In the genomic region with DNA sequence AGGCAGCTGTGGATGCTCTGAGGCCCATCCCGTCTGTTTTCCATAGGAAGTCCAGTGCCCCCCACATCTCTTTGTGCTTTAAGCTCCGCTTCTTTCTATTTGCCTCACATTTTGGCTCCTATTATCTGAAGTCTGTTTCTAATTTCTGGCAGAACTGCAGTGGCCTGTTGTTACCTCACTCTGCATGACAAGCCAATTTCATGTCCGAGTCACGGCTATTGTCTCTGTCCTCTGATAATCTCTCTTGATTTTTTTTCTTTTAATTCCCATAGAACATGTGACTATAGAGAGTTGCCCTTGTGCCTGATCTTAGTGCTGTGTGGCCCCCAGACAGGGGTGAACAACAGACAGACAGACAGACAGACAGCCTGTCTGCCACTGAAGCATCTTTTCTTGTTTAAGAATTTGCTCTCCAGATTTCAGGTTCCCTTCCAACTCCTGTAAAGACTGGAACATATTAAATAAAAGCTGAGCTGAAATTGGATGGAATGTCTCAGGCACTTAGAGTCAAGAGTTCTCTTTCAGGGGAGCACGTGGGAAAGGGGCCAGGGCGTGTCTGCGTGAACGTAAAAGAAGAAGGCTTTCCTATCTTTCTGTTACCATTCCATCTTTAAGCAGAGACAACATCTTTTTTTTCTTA, we compare ENCODE assay signal across 11 mouse cellular contexts. TPM values are rescaled to one million over a fixed set of nuclear protein-coding genes. Genes with fewer than 3 reads are reported as not detected.
DNase-seq lines count a peak whose midpoint lies in the region; ATAC-seq lines count a peak whose summit lies in the region.
"Had no signal": no experiment of that assay in that cellular context is flagged by ENCODE, and none has a peak within 500 bp of the region (broad histone marks: within the 10 kb centered on the region; RNA-seq: fewer than 3 reads in every experiment).

No protein-coding gene starts in this region.

- H3K9me3 ChIP-seq in hindbrain, embryonic 12.5 days (replicated peaks), result no peaks in the 10 kb centered on the region
- H3K9me3 ChIP-seq in midbrain, embryonic 12.5 days, result no peaks in the 10 kb centered on the region

- peak; percentile 10; the same call in 1 of the 2 replicates for ATAC-seq in frontal cortex, adult (ENCODE audit: low TSS enrichment)
- ATAC-seq in hindbrain, embryonic 12.5 days (ENCODE audit: low FRiP score), result peak; percentile 51
- peak; percentile 68; the same call in 1 of the 2 replicates for ATAC-seq in midbrain, embryonic 12.5 days (ENCODE audit: low FRiP score, low read depth)
- ATAC-seq: Patski had no signal

- 17% methylated on average over 8 of the region's 8 CpGs for WGBS in hindbrain, embryonic 12.5 days
- WGBS in midbrain, embryonic 12.5 days, result 8% methylated on average over 8 of the region's 8 CpGs

- H3K4me1 ChIP-seq in hindbrain, embryonic 12.5 days, result peaks cover 35% of the 10 kb centered on the region
- peaks cover 41% of the 10 kb centered on the region for H3K4me1 ChIP-seq in midbrain, embryonic 12.5 days

- H3K27ac ChIP-seq in hindbrain, embryonic 12.5 days, result peak overlapping the region; percentile 81
- H3K27ac ChIP-seq in midbrain, embryonic 12.5 days (replicated peaks), result peak overlapping the region; percentile 78

- H3K9ac ChIP-seq in hindbrain, embryonic 12.5 days, result no peak overlapping the region
- no peak overlapping the region for H3K9ac ChIP-seq in midbrain, embryonic 12.5 days (replicated peaks)

- H3K4me3 ChIP-seq in hindbrain, embryonic 12.5 days, result no peak overlapping the region
- no peak overlapping the region for H3K4me3 ChIP-seq in midbrain, embryonic 12.5 days

- H3K4me2 ChIP-seq in hindbrain, embryonic 12.5 days (replicated peaks), result peak overlapping the region; percentile 40
- H3K4me2 ChIP-seq in midbrain, embryonic 12.5 days (replicated peaks), result peak overlapping the region; percentile 40

- no peaks in the 10 kb centered on the region for H3K36me3 ChIP-seq in hindbrain, embryonic 12.5 days
- no peaks in the 10 kb centered on the region for H3K36me3 ChIP-seq in midbrain, embryonic 12.5 days

- H3K27me3 ChIP-seq in hindbrain, embryonic 12.5 days, result peaks cover 17% of the 10 kb centered on the region; the same call in 1 of the 2 replicates
- H3K27me3 ChIP-seq in midbrain, embryonic 12.5 days, result peaks cover 71% of the 10 kb centered on the region
- H3K27me3 ChIP-seq: Patski had no signal

- no peak for DNase-seq in frontal cortex, postnatal 25 days (ENCODE audit: low spot score in 2 of 2)
- DNase-seq in embryo, embryonic 9.5 days (ENCODE audit: extremely low spot score), result peak; percentile 28
- DNase-seq in gastrocnemius, postnatal 10 days, result no peak
- no peak for DNase-seq in cerebellum, postnatal 4 days (ENCODE audit: low spot score in 2 of 2)
- no peak for DNase-seq in right cerebral cortex, postnatal 25 days
- DNase-seq: spleen, adult 18-20 months had no signal

RNA-seq across cellular contexts. Expression of gene March10, which starts 50.9 kb away (rescaled TPM):
- polyA plus RNA-seq in hindbrain, embryonic 12.5 days (2016; fragmentation: Nextera tagmentation; extraction: Ambion mirVana), result 0.31 and 0.99 TPM in 2 replicates
- polyA plus RNA-seq in midbrain, embryonic 12.5 days (2016; fragmentation: Nextera tagmentation; extraction: Ambion mirVana), result 0.35 and 0.48 TPM in 2 replicates
- not detected for total RNA-seq in gastrocnemius, postnatal 10 days (2021)
- total RNA-seq: monocyte, adult 5-6 weeks had no signal

Comparison
In these comparisons a context has a peak if more than half of its experiments do, and no peak if none do; other contexts are left out.
1. ATAC-seq: peak in every context shown above with its lines; median percentile 68 in midbrain, embryonic 12.5 days; 51 in hindbrain, embryonic 12.5 days; 10 in frontal cortex, adult.